ENCODE assay signal across 11 mouse cellular contexts in the genomic region with DNA sequence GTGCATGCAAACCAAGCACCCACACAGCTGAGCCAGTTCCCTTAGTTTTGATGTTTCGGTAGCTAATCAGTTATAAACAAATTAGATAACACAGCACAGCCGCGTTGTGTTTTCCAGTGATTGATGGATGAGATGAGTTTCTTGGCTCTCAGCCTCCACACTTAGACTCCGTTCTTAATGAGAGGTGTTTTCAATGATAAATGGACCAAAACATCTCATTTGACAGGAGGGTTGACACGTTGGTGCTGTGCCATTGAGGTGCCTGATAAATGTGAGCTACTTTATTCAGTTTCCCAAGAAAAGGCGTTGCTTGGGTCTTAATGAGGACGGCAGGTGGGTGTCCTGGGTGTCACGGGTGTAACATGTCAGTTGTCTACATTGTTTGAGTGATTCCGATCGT.
"Had no signal": no experiment of that assay in that cellular context is flagged by ENCODE, and none has a peak within 500 bp of the region (broad histone marks: within the 10 kb centered on the region; RNA-seq: fewer than 3 reads in every experiment).

No protein-coding gene starts in this region.

- H3K36me3 ChIP-seq: limb, embryonic 13.5 days; midbrain, embryonic 13.5 days; neural tube, embryonic 15.5 days had no signal

- DNase-seq: kidney, postnatal 14 days; left cerebral cortex, postnatal 4 days; lung, adult 18-20 months; right cerebral cortex, adult 18-20 months; right cerebral cortex, postnatal 25 days; thymus, postnatal 4 days had no signal

- H3K4me2 ChIP-seq: limb, embryonic 13.5 days; midbrain, embryonic 13.5 days; neural tube, embryonic 15.5 days had no signal

- ATAC-seq: midbrain, embryonic 13.5 days had no signal

- H3K4me1 ChIP-seq: limb, embryonic 13.5 days; midbrain, embryonic 13.5 days; neural tube, embryonic 15.5 days had no signal

- H3K27me3 ChIP-seq: limb, embryonic 13.5 days; midbrain, embryonic 13.5 days; neural tube, embryonic 15.5 days had no signal

- H3K9me3 ChIP-seq: midbrain, embryonic 13.5 days; neural tube, embryonic 15.5 days had no signal

- H3K27ac ChIP-seq: limb, embryonic 13.5 days; liver, embryonic 14.5 days; midbrain, embryonic 13.5 days; neural tube, embryonic 15.5 days had no signal

- H3K9ac ChIP-seq: limb, embryonic 13.5 days; liver, embryonic 14.5 days; midbrain, embryonic 13.5 days; neural tube, embryonic 15.5 days had no signal

- H3K4me3 ChIP-seq: limb, embryonic 13.5 days; midbrain, embryonic 13.5 days; myocyte; neural tube, embryonic 15.5 days had no signal
